Mouse (Mus musculus) embryonic facial prominence, embryonic 15.5 days (tissue): ENCODE results near the gene Nxpe3. TPM values are rescaled to one million over a fixed set of nuclear protein-coding genes. Genes with fewer than 3 reads are reported as not detected.

ENCODE experiments used
- ATAC-seq: fragments of 200-750 bp; cut with Nextera tagmentation; 2 replicates; pipeline ENCODE4 v1.8.0; 2017; ENCODE audit warnings: low read depth, moderate TSS enrichment; ENCODE audit not compliant: insufficient number of reproducible peaks, low FRiP score, low TSS enrichment
- H3K27ac ChIP-seq: fragments of 300-500 bp; sonication (generic); replicated peaks from 2 replicates; pipeline ENCODE4 v1.5.1; 2015; ENCODE audit warnings: mild to moderate bottlenecking, inconsistent platforms
- H3K27me3 ChIP-seq: fragments of 300-500 bp; sonication (generic); 2 replicates; pipeline ENCODE4 v1.6.1; 2015; ENCODE audit warnings: inconsistent platforms
- H3K36me3 ChIP-seq: fragments of 300-500 bp; sonication (generic); 2 replicates; pipeline ENCODE4 v1.6.1; 2015; ENCODE audit warnings: mild to moderate bottlenecking, inconsistent platforms
- H3K4me1 ChIP-seq: fragments of 300-500 bp; sonication (generic); 2 replicates; pipeline ENCODE4 v1.6.1; 2015; ENCODE audit warnings: inconsistent platforms
- H3K4me2 ChIP-seq: fragments of 300-500 bp; sonication (generic); replicated peaks from 2 replicates; pipeline ENCODE4 v1.6.1; 2015; ENCODE audit warnings: mild to moderate bottlenecking, inconsistent platforms
- H3K4me3 ChIP-seq: fragments of 300-500 bp; sonication (generic); replicated peaks from 2 replicates; pipeline ENCODE4 v1.5.1; 2015; ENCODE audit warnings: mild to moderate bottlenecking, inconsistent platforms
- H3K9ac ChIP-seq: fragments of 300-500 bp; sonication (generic); 2 replicates; pipeline ENCODE4 v1.6.1; 2015; ENCODE audit warnings: inconsistent platforms
- H3K9me3 ChIP-seq: fragments of 300-500 bp; sonication (generic); replicated peaks from 2 replicates; pipeline ENCODE4 v1.6.1; 2016; ENCODE audit warnings: inconsistent platforms
- WGBS: fragments of 180-500 bp; shearing (Covaris S2); methylation state at CpG from one replicate; pipeline ENCODE4 v1.1.7; 2015; 5-methylcytosine and 5-hydroxymethylcytosine counted together
- polyA plus RNA-seq: library from polyadenylated mRNA; unstranded; fragments of >200 nt; fragmentation: Nextera tagmentation; extraction: Ambion mirVana; gene quantifications from 2 replicates; pipeline ENCODE4 v1.2.1, GENCODE M21; 2015

Gene Nxpe3
- 0.67 and 0.70 TPM in 2 replicates for polyA plus RNA-seq

DNA sequence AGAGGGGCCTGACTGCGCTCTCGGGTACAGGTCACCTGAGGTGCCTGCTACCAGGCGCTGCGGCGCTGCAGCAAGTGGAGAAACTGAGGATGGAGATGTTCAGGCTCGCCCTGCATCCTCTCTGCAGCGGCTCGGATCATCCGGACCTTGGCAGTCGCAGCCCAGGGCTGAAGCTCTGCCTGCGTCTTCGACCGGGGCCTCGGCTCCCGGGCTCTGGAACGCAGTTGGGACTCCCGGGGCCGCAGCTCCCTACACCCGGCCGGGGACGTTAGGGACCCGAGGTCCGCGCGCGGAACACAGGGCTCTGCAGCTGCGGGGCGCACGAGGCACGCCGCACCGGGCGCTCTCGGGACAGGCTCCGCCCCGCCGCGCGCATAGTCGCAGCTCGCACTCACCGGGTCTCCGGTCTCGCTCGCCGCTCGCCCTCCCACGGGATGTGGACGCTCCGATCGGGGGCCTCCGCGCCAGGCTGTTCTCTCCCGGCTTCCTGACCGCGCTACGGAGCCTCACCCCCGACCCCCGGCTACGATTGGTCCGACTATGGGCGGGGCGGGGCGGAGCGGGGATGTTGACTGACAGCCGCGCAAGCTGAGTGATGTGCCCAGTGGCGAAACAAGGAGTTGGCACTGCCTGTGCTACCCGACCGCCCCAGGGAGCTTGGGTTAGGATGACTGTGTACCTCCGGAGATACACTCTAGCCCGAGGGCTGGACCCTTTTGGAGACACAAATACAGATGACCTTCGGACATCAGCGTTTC lies at the start of gene Nxpe3:
TSS of gene Nxpe3 (minus strand) at position 393 of the 758 bp plus-strand sequence.
- Histone ChIP-seq H3K4me1 (peaks cover 5% of the 10 kb centered on the region; the same call in 1 of the 2 replicates), H3K4me3 (peak within 1 kb of the TSS; percentile 83), H3K36me3 (no peaks in the 10 kb centered on the region), H3K4me2 (peak within 1 kb of the TSS; percentile 91), H3K27me3 (no peaks in the 10 kb centered on the region), H3K9me3 (no peaks in the 10 kb centered on the region), H3K9ac (peak within 1 kb of the TSS; percentile 62), H3K27ac (peak within 1 kb of the TSS; percentile 76)
- ATAC-seq, result peak; percentile 91
- WGBS, result under 1% methylated on average over 74 of the region's 74 CpGs

- Histone ChIP-seq H3K9me3 (no peaks in the 10 kb centered on the region), H3K27me3 (no peaks in the 10 kb centered on the region), H3K9ac (no peak overlapping the region), H3K4me1 (no peaks in the 10 kb centered on the region), H3K4me2 (no peak overlapping the region), H3K36me3 (no peaks in the 10 kb centered on the region), H3K4me3 (no peak overlapping the region), H3K27ac (no peak overlapping the region)
- 87% methylated on average over 4 of the region's 4 CpGs for WGBS
- no peak for ATAC-seq
These were observed 45.7 kb upstream of the Nxpe3 start for GRCm38 (mm10) chr16:55940781-55941180.

GRCm38 (mm10) chr16:55939703-55940102 lies 44.6 kb upstream of the Nxpe3 start:
- no peaks in the 10 kb centered on the region for H3K4me1 ChIP-seq
- no peaks in the 10 kb centered on the region for H3K36me3 ChIP-seq
- no peak overlapping the region for H3K9ac ChIP-seq
- WGBS, result 89% methylated on average over 6 of the region's 6 CpGs
- no peak overlapping the region for H3K4me2 ChIP-seq
- H3K9me3 ChIP-seq, result no peaks in the 10 kb centered on the region
- H3K4me3 ChIP-seq, result no peak overlapping the region
- no peak overlapping the region for H3K27ac ChIP-seq
- no peaks in the 10 kb centered on the region for H3K27me3 ChIP-seq
- ATAC-seq, result no peak

- H3K4me2 ChIP-seq, result no peak overlapping the region
- no peaks in the 10 kb centered on the region for H3K36me3 ChIP-seq
- H3K27me3 ChIP-seq, result no peaks in the 10 kb centered on the region
- no peak overlapping the region for H3K9ac ChIP-seq
- WGBS, result 78% methylated on average over 4 of the region's 4 CpGs
- H3K27ac ChIP-seq, result no peak overlapping the region
- H3K9me3 ChIP-seq, result no peaks in the 10 kb centered on the region
- no peak overlapping the region for H3K4me3 ChIP-seq
- H3K4me1 ChIP-seq, result no peaks in the 10 kb centered on the region
- no peak for ATAC-seq
These were observed 43.7 kb upstream of the Nxpe3 start for GRCm38 (mm10) chr16:55938761-55939160.

DNA sequence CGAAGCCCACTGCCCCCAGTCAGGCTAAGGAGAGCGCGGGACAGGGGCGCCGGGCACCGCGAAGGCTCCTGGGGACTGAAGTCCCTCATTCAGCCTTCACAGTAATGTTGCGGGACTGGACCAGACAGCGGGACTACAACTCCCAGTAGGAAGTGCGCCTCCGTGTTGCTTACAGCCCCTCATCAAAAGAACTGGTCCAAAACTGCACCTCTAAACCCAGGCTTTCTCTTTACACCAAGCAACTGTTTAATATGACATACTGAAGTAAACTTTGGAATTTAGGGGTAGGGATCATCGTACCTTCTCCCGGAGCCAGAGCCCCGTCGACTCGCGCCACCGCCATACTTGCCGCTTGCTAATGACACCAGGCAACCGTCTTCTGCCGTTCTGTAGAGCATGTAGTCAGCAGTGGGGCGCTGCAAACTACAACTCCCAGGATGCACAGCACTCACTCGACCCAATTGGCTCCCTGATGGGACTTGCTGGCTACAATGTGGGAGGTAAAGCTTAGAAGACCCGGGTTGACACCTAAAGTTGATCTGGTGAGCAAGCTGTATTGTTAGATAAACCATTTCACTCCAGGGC lies 39.5 kb upstream of the Nxpe3 start, which contains the start of gene Cep97:
TSS of gene Cep97 (minus strand) at position 403 of the 585 bp plus-strand sequence.
- Histone ChIP-seq H3K9ac (peak within 1 kb of the TSS; percentile 52), H3K27ac (peak within 1 kb of the TSS; percentile 71; the same call in 1 of the 2 replicates), H3K4me1 (no peaks in the 10 kb centered on the region), H3K4me2 (peak within 1 kb of the TSS; percentile 77), H3K9me3 (no peaks in the 10 kb centered on the region), H3K36me3 (no peaks in the 10 kb centered on the region), H3K27me3 (no peaks in the 10 kb centered on the region), H3K4me3 (peak within 1 kb of the TSS; percentile 76)
- WGBS, result under 1% methylated on average over 24 of the region's 24 CpGs
- ATAC-seq, result peak; percentile 98

- WGBS, result under 1% methylated on average over 32 of the region's 32 CpGs
- H3K36me3 ChIP-seq, result 0 out of 2 replicates have a peak, but pooled peaks cover 5% of the 10 kb centered on the region
- no peaks in the 10 kb centered on the region for H3K27me3 ChIP-seq
- no peaks in the 10 kb centered on the region for H3K4me1 ChIP-seq
- peak overlapping the region; percentile 52 for H3K9ac ChIP-seq
- peak overlapping the region; percentile 76 for H3K4me3 ChIP-seq
- no peaks in the 10 kb centered on the region for H3K9me3 ChIP-seq
- ATAC-seq, result peak; percentile 27; the same call in 1 of the 2 replicates
- peak overlapping the region; percentile 41; the same call in 1 of the 2 replicates for H3K27ac ChIP-seq
- H3K4me2 ChIP-seq, result peak overlapping the region; percentile 77
These were observed 38.7 kb upstream of the Nxpe3 start for GRCm38 (mm10) chr16:55933681-55934343.

GRCm38 (mm10) chr16:55924010-55924409 lies 28.9 kb upstream of the Nxpe3 start:
- Histone ChIP-seq H3K9me3 (no peaks in the 10 kb centered on the region), H3K36me3 (peaks cover 43% of the 10 kb centered on the region), H3K27me3 (no peaks in the 10 kb centered on the region), H3K9ac (no peak overlapping the region), H3K4me3 (no peak overlapping the region), H3K27ac (no peak overlapping the region), H3K4me2 (no peak overlapping the region), H3K4me1 (no peaks in the 10 kb centered on the region)
- 90% methylated on average over 4 of the region's 4 CpGs for WGBS
- no peak for ATAC-seq

GRCm38 (mm10) chr16:55922079-55922478 lies 27.0 kb upstream of the Nxpe3 start:
- H3K4me3 ChIP-seq, result no peak overlapping the region
- H3K9ac ChIP-seq, result no peak overlapping the region
- H3K27ac ChIP-seq, result no peak overlapping the region
- H3K4me2 ChIP-seq, result no peak overlapping the region
- H3K9me3 ChIP-seq, result no peaks in the 10 kb centered on the region
- 90% methylated on average over 10 of the region's 10 CpGs for WGBS
- H3K27me3 ChIP-seq, result no peaks in the 10 kb centered on the region
- peaks cover 47% of the 10 kb centered on the region for H3K36me3 ChIP-seq
- ATAC-seq, result no peak
- H3K4me1 ChIP-seq, result no peaks in the 10 kb centered on the region

DNA sequence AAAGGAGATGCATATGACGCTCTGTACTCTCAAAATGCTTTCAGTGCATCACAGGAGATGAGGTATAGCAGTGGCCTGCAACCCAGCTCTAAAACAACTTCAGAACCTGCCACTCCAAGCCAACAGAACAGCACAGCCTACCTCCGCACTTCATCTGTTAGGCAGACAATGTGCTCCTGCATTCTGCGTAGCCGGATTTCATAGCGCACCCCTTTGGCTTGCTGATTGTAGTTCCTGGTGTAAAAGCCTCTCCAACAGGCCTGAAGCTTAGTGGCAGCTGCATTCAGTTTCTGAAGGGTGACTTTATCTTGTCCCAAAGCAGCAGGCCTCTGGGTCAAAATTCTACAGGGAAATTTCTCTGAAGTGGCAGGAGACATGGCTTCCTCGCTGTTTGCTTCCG lies 19.6 kb upstream of the Nxpe3 start:
- Histone ChIP-seq H3K4me2 (no peak overlapping the region), H3K4me1 (no peaks in the 10 kb centered on the region), H3K27ac (no peak overlapping the region), H3K27me3 (no peaks in the 10 kb centered on the region), H3K9me3 (no peaks in the 10 kb centered on the region), H3K4me3 (no peak overlapping the region), H3K36me3 (peaks cover 54% of the 10 kb centered on the region), H3K9ac (no peak overlapping the region)
- 98% methylated on average over 7 of the region's 7 CpGs for WGBS
- no peak for ATAC-seq

DNA sequence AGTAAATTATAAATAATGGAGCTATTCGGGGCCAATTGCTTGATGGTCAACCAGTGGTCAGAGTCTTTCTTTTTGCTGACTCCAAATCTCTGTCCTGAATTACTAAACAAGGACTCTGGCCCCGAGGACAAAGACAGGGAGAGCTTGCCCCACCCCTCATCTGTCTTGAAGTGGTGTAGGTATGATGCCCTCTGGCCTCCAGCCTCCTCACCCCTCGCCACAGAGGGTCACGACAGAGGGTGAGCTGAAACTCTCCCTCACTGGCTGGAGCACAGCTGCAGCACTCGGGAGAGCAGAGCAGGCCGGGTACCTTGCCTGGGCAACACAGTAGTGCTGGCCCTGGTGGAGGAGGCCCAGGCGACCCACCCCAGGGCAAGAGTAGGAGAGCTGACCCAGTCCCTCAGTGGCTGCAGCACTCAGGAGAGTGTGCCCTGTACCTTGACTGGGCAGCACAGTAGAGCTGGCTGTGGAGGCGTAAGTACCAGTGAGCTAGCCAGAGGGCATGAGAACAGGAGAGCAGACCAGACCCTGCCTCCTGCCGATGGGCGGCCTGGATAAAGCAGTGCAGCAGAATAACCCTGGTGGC lies 15.2 kb upstream of the Nxpe3 start:
- 87% methylated on average over 10 of the region's 10 CpGs for WGBS
- Histone ChIP-seq H3K4me2 (no peak overlapping the region), H3K4me1 (no peaks in the 10 kb centered on the region), H3K36me3 (peaks cover 41% of the 10 kb centered on the region), H3K27ac (no peak overlapping the region), H3K4me3 (no peak overlapping the region), H3K9me3 (no peaks in the 10 kb centered on the region), H3K27me3 (no peaks in the 10 kb centered on the region), H3K9ac (no peak overlapping the region)
- ATAC-seq, result 0 out of 2 replicates have a peak, but pooled peaks have one; percentile 19
